ENCODE assay signal across 9 mouse cellular contexts in genomic region chr3:135505369-135505909, GRCm38 (mm10). TPM values are rescaled to one million over a fixed set of nuclear protein-coding genes. Genes with fewer than 3 reads are reported as not detected.
A peak's percentile ranks its signal among the peaks of the same experiment; 100 is the strongest.
DNase-seq lines count a peak whose midpoint lies in the region; ATAC-seq lines count a peak whose summit lies in the region.
"Had no signal": no experiment of that assay in that cellular context is flagged by ENCODE, and none has a peak within 500 bp of the region (broad histone marks: within the 10 kb centered on the region; RNA-seq: fewer than 3 reads in every experiment).

No protein-coding gene starts in this region.

- 0 out of 2 replicates have a peak overlapping the region, but pooled peaks have one; percentile 9 for H3K4me3 ChIP-seq in brown adipose tissue, adult 24 weeks (ENCODE audit: insufficient read depth, low read depth, low read length)
- H3K4me3 ChIP-seq: limb, embryonic 12.5 days had no signal

- no peak overlapping the region for H3K27ac ChIP-seq in brown adipose tissue, adult 24 weeks (replicated peaks; ENCODE audit: low read depth, low read length)
- H3K27ac ChIP-seq: limb, embryonic 12.5 days had no signal

- peak; percentile 70 for DNase-seq in heart, adult 8-10 months (ENCODE audit: low spot score)
- DNase-seq in heart, postnatal 25 days (ENCODE audit: low spot score): no peak
- DNase-seq in CD8-positive naive resting alpha-beta T cell, adult 2 months (ENCODE audit: low read depth in 2 of 2, low spot score in 2 of 2): peak; percentile 72
- DNase-seq in gastrocnemius, adult 8-10 months (ENCODE audit: low spot score in 2 of 2): peak; percentile 65 to 67
- peak; percentile 23 for DNase-seq in layer of hippocampus, adult 9-11 months
- DNase-seq in thymus, postnatal 14 days: peak; percentile 84

- intact Hi-C loops in heart, postnatal 25 days (cut with DNase I): no loop called here

- no peaks in the 10 kb centered on the region for H3K4me1 ChIP-seq in brown adipose tissue, adult 24 weeks (ENCODE audit: control insufficient read depth, insufficient read depth, insufficient read length, low read length)
- H3K4me1 ChIP-seq: limb, embryonic 12.5 days had no signal

- ATAC-seq in megakaryocyte-erythroid progenitor cell, adult 5-6 weeks (replicated peaks; ENCODE audit: low FRiP score, low TSS enrichment, poor library complexity, severe bottlenecking): peak; percentile 87

RNA-seq across cellular contexts. Expression of gene Manba, which starts 20.0 kb away (rescaled TPM):
- 10 to 100 TPM; 15.8 to 19.3 (median 16.8) TPM for total RNA-seq in heart, adult 8-10 months (2022)
- 10 to 100 TPM; 18.4 to 18.8 TPM for total RNA-seq in heart, postnatal 25 days (2021)
- polyA plus RNA-seq in brown adipose tissue, adult 24 weeks (2012; ENCODE audit: insufficient read depth, insufficient read length, missing spikeins): 5.1 and 8.8 TPM in 2 replicates
- 1 to 10 TPM; 3.0 to 3.6 (median 3.4) TPM for total RNA-seq in gastrocnemius, adult 8-10 months (2022)
- total RNA-seq in megakaryocyte-erythroid progenitor cell, adult 5-6 weeks (2014; fragmentation: Nextera tagmentation): 7.0 and 10.7 TPM in 2 replicates
- total RNA-seq in megakaryocyte-erythroid progenitor cell, adult 5-6 weeks (2017): 16.4 and 22.3 TPM in 2 replicates
